Mouse (Mus musculus) kidney, embryonic 14.5 days (tissue): ENCODE measurements around the gene Taar7d. TPM values are rescaled to one million over a fixed set of nuclear protein-coding genes. Genes with fewer than 3 reads are reported as not detected.
"Not testable (repeated sequence)": the region's sequence is repeated elsewhere in the genome, so short reads cannot be mapped to it uniquely, and the experiment has no call there.

Source experiments
- ATAC-seq: fragments of 200-750 bp; cut with Nextera tagmentation; 2 replicates; pipeline ENCODE4 v1.8.0; 2017; ENCODE audit warnings: moderate number of reproducible peaks, mild to moderate bottlenecking, moderate TSS enrichment, moderate library complexity; ENCODE audit not compliant: low FRiP score, low TSS enrichment
- H3K27ac ChIP-seq: fragments of 300-500 bp; sonication (generic); 2 replicates; pipeline ENCODE4 v1.5.1; 2014; ENCODE audit warnings: low read depth, mild to moderate bottlenecking, low read length, moderate library complexity, mixed read lengths
- H3K27me3 ChIP-seq: fragments of 300-500 bp; sonication (generic); 2 replicates; pipeline ENCODE4 v1.6.1; 2014; ENCODE audit warnings: mild to moderate bottlenecking, low read length; ENCODE audit not compliant: control insufficient read depth, insufficient read depth
- H3K36me3 ChIP-seq: fragments of 300-500 bp; sonication (generic); 2 replicates; pipeline ENCODE4 v1.6.1; 2014; ENCODE audit warnings: low read length, mixed read lengths; ENCODE audit not compliant: control insufficient read depth, insufficient read depth
- H3K4me1 ChIP-seq: fragments of 300-500 bp; sonication (generic); 2 replicates; pipeline ENCODE4 v1.6.1; 2014; ENCODE audit warnings: low read length, mixed read lengths; ENCODE audit not compliant: control insufficient read depth, insufficient read depth
- H3K4me2 ChIP-seq: fragments of 300-500 bp; sonication (generic); replicated peaks from 2 replicates; pipeline ENCODE4 v1.6.1; 2014; ENCODE audit warnings: low read depth, mild to moderate bottlenecking, low read length
- H3K4me3 ChIP-seq: fragments of 300-500 bp; sonication (generic); 2 replicates; pipeline ENCODE4 v1.5.1; 2014; ENCODE audit warnings: mild to moderate bottlenecking, low read length
- H3K9ac ChIP-seq: fragments of 300-500 bp; sonication (generic); 2 replicates; pipeline ENCODE4 v1.6.1; 2014; ENCODE audit warnings: low read depth, mild to moderate bottlenecking, low read length, moderate library complexity
- H3K9me3 ChIP-seq: fragments of 300-500 bp; sonication (generic); 2 replicates; pipeline ENCODE4 v1.6.1; 2016; ENCODE audit warnings: low read length; ENCODE audit not compliant: control insufficient read depth
- WGBS: fragments of 180-500 bp; shearing (Covaris S2); extraction: QIAGEN DNeasy Blood & Tissue Kit; methylation state at CpG from one replicate; pipeline ENCODE4 v1.1.7; 2014; 5-methylcytosine and 5-hydroxymethylcytosine counted together
- polyA plus RNA-seq: library from polyadenylated mRNA; unstranded; fragments of >200 nt; fragmentation: Nextera tagmentation; extraction: Ambion mirVana; gene quantifications from 2 replicates; pipeline ENCODE4 v1.2.1, GENCODE M21; 2014

The Taar7d gene
- polyA plus RNA-seq, 1 experiment from 2014 or later = not detected

DNA sequence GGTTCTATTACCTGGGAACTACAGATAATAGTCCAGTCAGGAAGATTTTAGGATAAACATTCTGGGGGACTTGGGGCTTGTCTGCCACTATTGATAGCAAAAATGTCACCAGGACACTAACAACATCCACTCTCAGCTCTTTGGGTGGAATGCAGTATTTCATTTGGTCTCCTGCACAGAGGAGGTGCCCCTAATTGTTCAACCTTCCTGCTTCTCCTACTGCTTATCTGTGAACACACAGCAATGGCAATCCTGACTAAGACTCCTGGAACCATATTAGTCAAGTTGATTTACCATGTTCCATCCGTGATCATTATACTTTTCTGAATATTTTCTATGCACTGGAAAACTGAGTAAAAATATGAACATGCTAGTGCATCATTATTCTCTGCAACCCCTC lies 18.9 kb upstream of the Taar7d start:
- Histone ChIP-seq H3K36me3 (no peaks in the 10 kb centered on the region), H3K27me3 (no peaks in the 10 kb centered on the region), H3K4me1 (no peaks in the 10 kb centered on the region), H3K9ac (no peak overlapping the region), H3K9me3 (no peaks in the 10 kb centered on the region), H3K4me3 (no peak overlapping the region), H3K4me2 (no peak overlapping the region), H3K27ac (no peak overlapping the region)
- no peak for ATAC-seq
- 86% methylated on average over 1 of the region's 1 CpGs for WGBS

GRCm38 (mm10) chr10:24031347-24031746 lies 4.3 kb downstream of the Taar7d start:
- H3K36me3 ChIP-seq = no peaks in the 10 kb centered on the region
- no peak for ATAC-seq
- H3K27ac ChIP-seq = no peak overlapping the region
- no peaks in the 10 kb centered on the region for H3K9me3 ChIP-seq
- no peaks in the 10 kb centered on the region for H3K4me1 ChIP-seq
- H3K27me3 ChIP-seq = no peaks in the 10 kb centered on the region
- H3K4me2 ChIP-seq = no peak overlapping the region
- no peak overlapping the region for H3K9ac ChIP-seq
- H3K4me3 ChIP-seq = no peak overlapping the region

GRCm38 (mm10) chr10:24037314-24037713 lies 10.3 kb downstream of the Taar7d start, which contains the start of gene Taar7e:
TSS of gene Taar7e (plus strand) at chr10:24037614.
- H3K4me1 ChIP-seq = no peaks in the 10 kb centered on the region
- H3K9me3 ChIP-seq = no peaks in the 10 kb centered on the region
- no peak within 1 kb of the TSS for H3K4me2 ChIP-seq
- H3K27me3 ChIP-seq = no peaks in the 10 kb centered on the region
- no peaks in the 10 kb centered on the region for H3K36me3 ChIP-seq
- 92% methylated on average over 2 of the region's 2 CpGs for WGBS
- H3K9ac ChIP-seq = no peak within 1 kb of the TSS
- no peak within 1 kb of the TSS for H3K27ac ChIP-seq
- no peak within 1 kb of the TSS for H3K4me3 ChIP-seq
- ATAC-seq = no peak

DNA sequence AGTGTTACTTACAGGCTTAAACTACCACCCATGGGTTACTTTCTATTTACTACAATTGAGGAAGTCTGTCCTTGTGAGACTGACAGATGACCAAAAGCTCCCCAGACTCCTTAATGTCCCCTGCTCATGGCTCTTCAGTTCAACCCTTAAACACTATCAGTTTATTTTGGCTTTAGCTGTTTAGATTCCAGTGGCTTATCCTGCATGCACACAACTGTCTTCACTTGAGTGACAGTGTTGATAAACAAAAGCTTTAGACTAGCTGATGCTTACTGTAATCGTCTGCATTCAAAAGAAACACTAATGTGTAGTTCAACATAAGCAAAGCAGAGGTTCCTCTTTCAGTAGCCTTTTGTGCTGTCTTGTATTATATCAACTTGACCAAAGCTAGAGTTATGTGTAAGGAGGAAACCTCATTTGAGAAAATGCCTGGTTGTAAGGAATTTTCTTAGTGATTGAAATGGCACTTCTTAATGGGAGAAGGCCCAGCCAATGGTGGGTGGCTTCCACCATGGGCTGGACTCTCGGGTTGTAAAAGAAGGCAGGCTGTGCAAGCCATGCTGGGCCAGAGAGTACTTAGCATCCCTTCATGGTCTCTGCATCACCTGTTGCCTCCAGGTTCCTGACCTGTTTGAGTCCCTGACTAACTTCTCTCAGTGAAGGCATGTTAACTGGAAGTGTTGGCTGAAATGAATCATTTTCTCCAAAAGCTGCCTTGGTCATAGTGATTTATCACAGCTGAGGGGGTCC lies 13.3 kb downstream of the Taar7d start:
- no peaks in the 10 kb centered on the region for H3K4me1 ChIP-seq
- H3K9ac ChIP-seq = no peak overlapping the region
- no peak overlapping the region for H3K27ac ChIP-seq
- no peak overlapping the region for H3K4me3 ChIP-seq
- no peaks in the 10 kb centered on the region for H3K27me3 ChIP-seq
- no peaks in the 10 kb centered on the region for H3K9me3 ChIP-seq
- no peak overlapping the region for H3K4me2 ChIP-seq
- WGBS = 78% methylated on average over 2 of the region's 2 CpGs
- no peaks in the 10 kb centered on the region for H3K36me3 ChIP-seq
- no peak for ATAC-seq

DNA sequence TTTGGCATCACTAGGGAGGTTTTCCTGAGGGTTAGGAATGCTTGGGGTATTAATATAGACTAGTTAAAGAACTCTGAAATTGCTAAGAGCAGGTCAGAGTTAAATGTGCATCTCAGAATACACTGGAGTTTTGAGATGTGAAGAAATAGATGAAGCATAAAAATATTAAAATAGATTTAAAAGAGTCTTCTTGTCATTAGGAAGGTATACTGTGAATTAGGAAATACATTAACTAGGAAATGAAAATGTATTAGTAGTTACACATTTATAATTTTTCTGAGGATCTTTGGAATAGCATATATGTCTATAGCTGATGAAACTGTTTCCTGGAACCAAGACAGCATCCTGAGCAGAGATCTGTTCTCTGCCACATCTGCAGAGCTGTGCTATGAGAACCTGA lies 22.2 kb downstream of the Taar7d start, which contains the start of gene Taar7f:
Taar7f (plus strand) TSS at position 301 of the 400 bp plus-strand sequence.
- H3K27me3 ChIP-seq = no peaks in the 10 kb centered on the region
- no peaks in the 10 kb centered on the region for H3K9me3 ChIP-seq
- H3K4me1 ChIP-seq = no peaks in the 10 kb centered on the region
- no peak within 1 kb of the TSS for H3K4me3 ChIP-seq
- no peak for ATAC-seq
- H3K36me3 ChIP-seq = no peaks in the 10 kb centered on the region
- no peak within 1 kb of the TSS for H3K27ac ChIP-seq
- H3K9ac ChIP-seq = no peak within 1 kb of the TSS
- no peak within 1 kb of the TSS for H3K4me2 ChIP-seq

GRCm38 (mm10) chr10:24052039-24052438 lies 25.0 kb downstream of the Taar7d start:
- Histone ChIP-seq H3K27me3 (no peaks in the 10 kb centered on the region), H3K4me1 (no peaks in the 10 kb centered on the region), H3K4me3 (no peak overlapping the region), H3K4me2 (no peak overlapping the region), H3K36me3 (no peaks in the 10 kb centered on the region), H3K9ac (no peak overlapping the region), H3K27ac (no peak overlapping the region), H3K9me3 (no peaks in the 10 kb centered on the region)
- 81% methylated on average over 5 of the region's 5 CpGs for WGBS
- ATAC-seq = no peak

DNA sequence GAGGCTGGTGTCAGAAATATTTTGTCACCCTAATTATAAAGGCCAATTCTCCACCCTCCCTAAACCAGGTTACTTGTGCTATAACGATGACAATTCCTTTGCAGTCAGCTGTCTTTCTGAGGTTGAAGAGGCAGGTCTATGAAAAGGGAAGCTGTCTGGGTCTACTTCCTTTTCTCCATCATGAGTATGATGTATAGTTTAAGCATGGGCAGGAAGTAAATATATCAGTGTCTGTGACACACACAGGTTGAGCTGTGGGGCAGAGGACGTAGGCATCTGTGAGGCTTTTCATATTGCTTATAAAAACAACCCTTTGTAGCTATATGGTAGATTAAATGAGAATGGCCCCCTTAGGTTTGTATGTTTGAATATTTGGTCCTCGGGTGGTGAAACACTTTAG lies 32.0 kb downstream of the Taar7d start:
- no peak overlapping the region for H3K27ac ChIP-seq
- ATAC-seq = no peak
- no peaks in the 10 kb centered on the region for H3K36me3 ChIP-seq
- H3K9ac ChIP-seq = no peak overlapping the region
- H3K4me2 ChIP-seq = no peak overlapping the region
- no peaks in the 10 kb centered on the region for H3K9me3 ChIP-seq
- no peak overlapping the region for H3K4me3 ChIP-seq
- H3K4me1 ChIP-seq = no peaks in the 10 kb centered on the region
- H3K27me3 ChIP-seq = no peaks in the 10 kb centered on the region
- WGBS = 77% methylated on average over 3 of the region's 3 CpGs

- not testable (repeated sequence) for H3K36me3 ChIP-seq, H3K9me3 ChIP-seq, H3K4me2 ChIP-seq, ATAC-seq, H3K9ac ChIP-seq, H3K4me3 ChIP-seq, H3K27me3 ChIP-seq, H3K4me1 ChIP-seq, H3K27ac ChIP-seq
- 23% methylated on average over 2 of the region's 2 CpGs for WGBS
Measured at GRCm38 (mm10) chr10:24074751-24075150, 47.7 kb downstream of the Taar7d start.

- not testable (repeated sequence) for H3K9me3 ChIP-seq, H3K9ac ChIP-seq, H3K4me1 ChIP-seq, ATAC-seq, H3K4me2 ChIP-seq, H3K27me3 ChIP-seq, H3K4me3 ChIP-seq, H3K27ac ChIP-seq, H3K36me3 ChIP-seq
- WGBS = 83% methylated on average over 2 of the region's 4 CpGs
Measured at GRCm38 (mm10) chr10:24076200-24076599, 49.2 kb downstream of the Taar7d start, which contains the start of gene Taar8a. TSS of gene Taar8a (plus strand) at chr10:24076500.
